Mouse (Mus musculus) ES-E14 (cell line): ENCODE results near the gene Pthlh. TPM values are rescaled to one million over a fixed set of nuclear protein-coding genes. Genes with fewer than 3 reads are reported as not detected.
"Not testable (repeated sequence)": the region's sequence is repeated elsewhere in the genome, so short reads cannot be mapped to it uniquely, and the experiment has no call there.

Experiments used
- DNase-seq: peaks from one replicate; pipeline ENCODE4 v3.0.0-alpha.2; 2013; ENCODE audit warnings: low read depth, low spot score
- H3K27ac ChIP-seq: 2 replicates; pipeline ENCODE4 v1.5.1; 2012; ENCODE audit warnings: low read depth, mild to moderate bottlenecking, low read length, moderate library complexity, mixed read lengths; ENCODE audit not compliant: poor library complexity, insufficient read depth, severe bottlenecking
- H3K36me3 ChIP-seq: 2 replicates; pipeline ENCODE4 v1.6.1; 2012; ENCODE audit warnings: mild to moderate bottlenecking, low read length, moderate library complexity, mixed read lengths; ENCODE audit not compliant: control insufficient read depth, poor library complexity, insufficient read depth, severe bottlenecking
- H3K4me1 ChIP-seq, 2 experiments: fragments of 150-350 bp in 1 of 2; sonication (generic) in 1 of 2; 2 replicates each; pipeline ENCODE4 v1.6.1; 2012; ENCODE audit warnings: low read length in 2 of 2, mild to moderate bottlenecking in 1 of 2, mixed read lengths in 1 of 2; ENCODE audit not compliant: control insufficient read depth in 2 of 2, insufficient read depth in 2 of 2, poor library complexity in 1 of 2
- H3K4me3 ChIP-seq, 2 experiments: fragments of 150-350 bp in 1 of 2; sonication (generic) in 1 of 2; 2 replicates each; pipeline ENCODE4 v1.5.1; 2012; ENCODE audit warnings: low read length in 2 of 2, low read depth in 1 of 2, mild to moderate bottlenecking in 1 of 2, mixed read lengths in 1 of 2; ENCODE audit not compliant: insufficient read depth in 1 of 2, poor library complexity in 1 of 2, severe bottlenecking in 1 of 2
- H3K9ac ChIP-seq: 2 replicates; pipeline ENCODE4 v1.6.1; 2012; ENCODE audit warnings: low read depth, mild to moderate bottlenecking, low read length, mixed read lengths; ENCODE audit not compliant: poor library complexity, insufficient read depth, severe bottlenecking
- H3K9me3 ChIP-seq: fragments of 150-350 bp; sonication (generic); 2 replicates; pipeline ENCODE4 v1.6.1; 2012; ENCODE audit warnings: low read depth, mild to moderate bottlenecking, low read length; ENCODE audit not compliant: control insufficient read depth, insufficient read depth
- CHD2 ChIP-seq: IDR thresholded peaks from 2 replicates; pipeline ENCODE4 v1.6.1; 2014; ENCODE audit warnings: mild to moderate bottlenecking, low read depth, low read length, inconsistent platforms
- HCFC1 ChIP-seq: IDR thresholded peaks from 2 replicates; pipeline ENCODE4 v1.6.1; 2012; ENCODE audit warnings: low read length, inconsistent platforms, borderline replicate concordance; ENCODE audit not compliant: insufficient read depth
- MAFK ChIP-seq: IDR thresholded peaks from 2 replicates; pipeline ENCODE4 v1.6.1; 2014; ENCODE audit warnings: mild to moderate bottlenecking, low read depth, low read length, inconsistent platforms; ENCODE audit not compliant: insufficient read depth
- ZC3H11A ChIP-seq: IDR thresholded peaks from 2 replicates; pipeline ENCODE4 v1.6.1; 2012; ENCODE audit warnings: low read depth, mild to moderate bottlenecking, inconsistent platforms, low read length, borderline replicate concordance
- ZNF384 ChIP-seq: IDR thresholded peaks from 2 replicates; pipeline ENCODE4 v1.6.1; 2012; ENCODE audit warnings: low read depth, low read length, inconsistent platforms
- in situ Hi-C, 2 experiments: fragments of 600-800 bp; cut with MboI; formaldehyde crosslinking; loops; one replicate each; pipeline ENCODE4 v1.15.1; 2025; ENCODE audit warnings: low sequenced_read_pairs in 2 of 2, inconsistent platforms in 1 of 2; ENCODE audit not compliant: unreplicated experiment in 2 of 2
- total RNA-seq: library from RNA; depleted of rRNA; stranded (reverse); fragments of 300-350 nt; gene quantifications from 2 replicates; pipeline ENCODE4 v1.2.3, GENCODE M21; 2012; rRNA removed

Pthlh gene
- not detected in 2 replicates for total RNA-seq

DNA sequence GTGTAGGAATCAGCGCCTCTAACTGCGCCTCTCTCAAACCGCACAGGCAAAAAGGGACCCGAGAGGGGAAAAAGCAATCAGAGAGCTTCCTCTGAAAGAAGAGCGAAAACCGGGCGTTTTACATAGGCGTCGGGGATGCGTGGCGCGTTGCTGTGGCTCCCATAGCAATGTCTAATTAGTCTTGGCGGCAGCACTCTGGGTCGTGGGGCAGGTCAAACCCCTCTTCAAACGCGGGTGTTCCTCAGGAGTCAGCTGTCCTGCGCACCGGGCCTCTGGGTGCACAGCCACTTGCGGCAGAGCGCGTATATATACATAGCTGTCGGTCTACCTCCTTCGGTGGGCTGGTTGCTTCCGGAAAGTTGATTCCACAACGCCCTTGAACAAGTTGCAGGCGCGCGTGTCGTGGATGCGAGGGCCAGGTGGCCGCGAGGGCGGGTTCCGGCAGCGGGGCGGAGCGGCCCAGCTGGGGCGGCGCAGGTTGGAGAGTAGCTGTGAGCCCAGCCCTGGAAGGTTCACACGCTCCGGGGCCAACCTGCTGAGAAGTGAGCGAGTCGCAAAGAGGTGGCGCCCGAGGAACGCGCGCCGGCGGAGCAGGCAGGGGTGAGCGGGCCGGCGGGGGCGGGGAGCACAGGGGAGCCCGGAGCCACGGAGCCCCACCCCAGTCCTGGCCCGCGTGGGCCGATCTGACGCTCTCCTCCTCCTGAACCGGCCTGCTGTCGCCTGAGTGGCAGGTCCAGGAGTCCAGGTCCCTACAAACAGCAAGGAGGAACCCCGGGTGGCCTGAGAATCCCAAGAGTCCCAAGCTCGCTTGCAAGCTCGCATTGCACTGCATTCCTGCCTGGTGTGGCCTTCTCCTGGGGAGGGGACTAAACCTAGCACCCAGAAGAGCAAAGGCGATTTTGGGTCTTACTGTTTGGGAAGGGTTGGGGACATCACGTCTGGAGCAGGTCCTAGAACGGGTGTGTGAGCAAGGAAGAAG, at the start of gene Pthlh:
TSS of gene Pthlh (minus strand) at position 597 of the 979 bp plus-strand sequence.
- H3K4me1 ChIP-seq, result 0 out of 4 replicates have a peak, but pooled peaks cover 0 to 2% of the 10 kb centered on the region in 2 experiments

DNA sequence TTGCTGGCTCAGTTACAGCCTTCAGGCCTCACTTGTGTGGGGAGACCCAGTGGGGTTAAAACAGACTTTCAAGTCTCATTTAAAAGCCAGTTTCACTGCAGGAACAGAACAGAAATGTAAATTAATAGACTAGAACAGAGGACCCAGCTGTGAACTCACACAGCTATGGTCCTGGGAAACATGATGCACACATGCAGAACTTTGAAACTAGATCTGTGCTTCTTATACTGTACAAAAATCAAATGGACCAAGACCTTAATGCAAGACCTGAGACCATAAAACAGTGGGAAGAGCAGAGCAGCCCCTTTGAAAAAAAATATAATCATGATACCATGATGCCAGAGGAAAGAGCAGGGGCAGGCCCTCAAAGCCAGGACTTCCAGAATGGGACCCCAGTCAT, 49.3 kb upstream of the Pthlh start:
- Histone ChIP-seq H3K4me1 (no peaks in the 10 kb centered on the region), H3K9ac (no peak overlapping the region), H3K9me3 (no peaks in the 10 kb centered on the region), H3K4me3 (no peak overlapping the region), H3K36me3 (no peaks in the 10 kb centered on the region), H3K27ac (no peak overlapping the region)
- in situ Hi-C loops, result no loop called here
- DNase-seq, result no peak
- TF ChIP-seq ZC3H11A, result no peak
- TF ChIP-seq MAFK, result no peak
- TF ChIP-seq HCFC1, result no peak
- TF ChIP-seq ZNF384, result no peak
- TF ChIP-seq CHD2, result no peak

More for the DNA sequence above, at the start of gene Pthlh:
- DNase-seq, result peak; percentile 50
- Histone ChIP-seq H3K36me3 (no peaks in the 10 kb centered on the region), H3K9ac (0 out of 2 replicates have a peak within 1 kb of the TSS, but pooled peaks have one; percentile 35), H3K9me3 (no peaks in the 10 kb centered on the region), H3K4me3 (peak within 1 kb of the TSS; percentile 69), H3K27ac (no peak within 1 kb of the TSS)
- in situ Hi-C loops, result no loop called here
- TF ChIP-seq ZC3H11A, result no peak
- TF ChIP-seq HCFC1, result no peak
- TF ChIP-seq MAFK, result no peak
- no peak for TF ChIP-seq CHD2
- no peak for TF ChIP-seq ZNF384

DNA sequence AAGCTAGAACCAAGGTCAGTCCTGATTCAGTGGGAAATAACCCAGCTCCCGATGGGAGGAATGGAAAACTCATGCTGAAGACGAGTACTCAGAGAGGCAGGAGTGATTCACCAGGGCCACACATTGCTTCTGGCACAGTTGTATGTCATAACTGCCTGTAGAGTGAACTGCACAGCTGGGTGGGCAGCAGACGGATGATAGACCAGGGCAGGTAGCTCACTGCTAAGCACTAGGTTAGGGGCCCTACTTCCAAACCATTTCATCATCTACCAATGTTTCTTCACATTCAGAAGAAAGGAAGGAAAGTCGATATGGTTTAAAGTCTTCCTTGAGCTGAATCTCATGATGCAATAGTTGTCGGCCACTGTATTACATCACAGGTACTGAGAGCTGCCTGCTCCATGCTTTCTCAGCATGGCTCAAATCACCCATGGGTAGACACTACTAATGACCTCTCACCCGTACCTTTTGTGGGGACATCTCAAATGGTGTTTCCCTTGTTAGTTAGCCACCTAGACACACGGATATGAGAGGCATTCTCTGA, 46.5 kb upstream of the Pthlh start:
- no peak for TF ChIP-seq ZNF384
- no peak for DNase-seq
- Histone ChIP-seq H3K9ac (no peak overlapping the region), H3K36me3 (no peaks in the 10 kb centered on the region), H3K4me3 (no peak overlapping the region), H3K27ac (no peak overlapping the region), H3K4me1 (no peaks in the 10 kb centered on the region), H3K9me3 (no peaks in the 10 kb centered on the region)
- in situ Hi-C loops, result no loop called here

DNA sequence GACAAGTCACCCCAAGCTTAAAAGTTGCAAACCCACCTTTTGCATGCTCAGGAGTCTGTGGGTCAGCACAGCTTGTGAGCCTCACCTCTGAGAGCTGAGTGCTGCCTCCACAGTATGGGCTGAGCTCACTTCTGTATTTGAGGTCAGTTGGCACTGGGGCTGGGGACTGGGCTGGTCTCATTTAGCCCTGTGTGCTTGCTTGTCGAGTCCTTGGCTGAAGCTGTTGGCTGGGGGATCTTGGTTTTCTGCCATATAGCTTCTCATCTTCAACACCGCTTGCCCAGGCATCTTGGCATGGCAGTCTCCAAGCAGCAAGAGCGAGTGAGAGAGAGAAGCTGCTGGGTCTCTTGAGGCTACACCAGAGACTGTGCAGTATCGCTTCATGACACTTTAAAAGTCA, 46.1 kb upstream of the Pthlh start:
- H3K9me3 ChIP-seq, result no peaks in the 10 kb centered on the region
- H3K27ac ChIP-seq, result no peak overlapping the region
- no peak for DNase-seq
- H3K9ac ChIP-seq, result no peak overlapping the region
- H3K4me3 ChIP-seq, result no peak overlapping the region
- H3K36me3 ChIP-seq, result no peaks in the 10 kb centered on the region
- in situ Hi-C loops, result no loop called here
- no peaks in the 10 kb centered on the region for H3K4me1 ChIP-seq
- no peak for TF ChIP-seq ZNF384
- TF ChIP-seq ZC3H11A, result no peak
- no peak for TF ChIP-seq HCFC1
- TF ChIP-seq CHD2, result no peak
- no peak for TF ChIP-seq MAFK

DNA sequence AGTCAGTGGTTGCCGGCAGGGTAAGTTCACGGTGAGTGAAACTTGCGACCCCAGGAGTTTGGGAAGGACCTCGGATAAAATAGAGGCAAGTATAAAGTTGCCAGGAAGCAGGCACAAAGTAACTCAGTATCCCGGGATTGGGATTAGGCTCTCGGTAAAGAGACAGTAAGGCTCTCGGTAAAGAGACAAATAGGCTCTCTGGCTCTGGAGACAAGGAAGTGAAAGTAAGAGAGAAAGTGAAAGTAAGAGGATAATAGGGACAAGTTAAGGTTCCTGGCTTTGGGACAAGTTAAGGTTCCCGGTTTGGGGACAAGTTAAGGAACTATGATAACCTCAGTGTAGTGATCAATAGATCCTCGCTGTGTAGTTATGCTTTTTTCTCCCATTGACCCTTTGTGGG, 40.3 kb upstream of the Pthlh start:
- H3K4me1 ChIP-seq, H3K36me3 ChIP-seq, H3K9me3 ChIP-seq, H3K4me3 ChIP-seq, DNase-seq, in situ Hi-C loops, H3K9ac ChIP-seq, H3K27ac ChIP-seq: not testable (repeated sequence)
